Mouse (Mus musculus) kidney, postnatal 36 days (tissue): ENCODE measurements around the gene Fignl1.

ENCODE experiments used
- DNase-seq, 2 experiments: peaks; one replicate each; pipeline ENCODE4 v3.0.0; 2021 to 2022; ENCODE audit warnings: mixed read lengths in 2 of 2

The Fignl1 gene

DNA sequence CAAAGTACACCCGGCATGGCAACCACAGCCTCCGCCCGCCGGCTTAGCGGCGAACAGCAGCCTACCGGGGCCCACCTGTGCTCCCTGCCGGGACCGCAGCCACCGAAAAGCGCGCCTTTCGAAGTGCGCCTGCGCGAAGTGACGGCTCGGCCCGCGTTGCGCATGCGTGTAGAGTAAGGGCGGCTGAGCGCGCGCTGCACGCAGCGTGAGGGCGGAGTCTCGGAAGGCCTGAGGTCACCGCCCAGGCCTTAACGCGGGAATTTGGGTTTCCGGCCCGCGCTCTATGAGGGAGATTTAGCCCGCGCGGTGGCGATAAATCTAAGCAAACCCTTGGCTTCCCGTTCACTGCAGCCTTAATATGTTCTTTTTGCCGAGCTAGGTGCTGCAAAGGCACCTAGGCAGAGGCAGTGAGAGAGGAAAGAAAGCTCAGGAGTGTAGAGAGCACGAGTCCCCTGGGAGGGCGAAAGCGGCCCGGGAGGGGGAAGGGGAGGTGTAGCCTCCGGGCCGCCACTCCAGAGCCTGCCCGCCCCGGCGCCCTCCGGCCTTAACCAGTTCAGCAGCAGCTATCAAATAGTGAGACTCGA is at the start of gene Fignl1:
Gene Fignl1 (minus strand): TSS at position 143 of the 584 bp plus-strand sequence.
- DNase-seq, result peak; percentile 95 to 98

GRCm38 (mm10) chr11:11856959-11857358 is 48.2 kb upstream of the Fignl1 start:
- DNase-seq, result no peak

- no peak for DNase-seq
Observed at GRCm38 (mm10) chr11:11855685-11856131, 46.9 kb upstream of the Fignl1 start.

- DNase-seq, result no peak
Observed at GRCm38 (mm10) chr11:11855061-11855672, 46.4 kb upstream of the Fignl1 start.

- no peak for DNase-seq
Observed at GRCm38 (mm10) chr11:11853731-11854461, 45.1 kb upstream of the Fignl1 start.

- DNase-seq, result no peak
Observed at GRCm38 (mm10) chr11:11851957-11852505, 43.3 kb upstream of the Fignl1 start.

DNA sequence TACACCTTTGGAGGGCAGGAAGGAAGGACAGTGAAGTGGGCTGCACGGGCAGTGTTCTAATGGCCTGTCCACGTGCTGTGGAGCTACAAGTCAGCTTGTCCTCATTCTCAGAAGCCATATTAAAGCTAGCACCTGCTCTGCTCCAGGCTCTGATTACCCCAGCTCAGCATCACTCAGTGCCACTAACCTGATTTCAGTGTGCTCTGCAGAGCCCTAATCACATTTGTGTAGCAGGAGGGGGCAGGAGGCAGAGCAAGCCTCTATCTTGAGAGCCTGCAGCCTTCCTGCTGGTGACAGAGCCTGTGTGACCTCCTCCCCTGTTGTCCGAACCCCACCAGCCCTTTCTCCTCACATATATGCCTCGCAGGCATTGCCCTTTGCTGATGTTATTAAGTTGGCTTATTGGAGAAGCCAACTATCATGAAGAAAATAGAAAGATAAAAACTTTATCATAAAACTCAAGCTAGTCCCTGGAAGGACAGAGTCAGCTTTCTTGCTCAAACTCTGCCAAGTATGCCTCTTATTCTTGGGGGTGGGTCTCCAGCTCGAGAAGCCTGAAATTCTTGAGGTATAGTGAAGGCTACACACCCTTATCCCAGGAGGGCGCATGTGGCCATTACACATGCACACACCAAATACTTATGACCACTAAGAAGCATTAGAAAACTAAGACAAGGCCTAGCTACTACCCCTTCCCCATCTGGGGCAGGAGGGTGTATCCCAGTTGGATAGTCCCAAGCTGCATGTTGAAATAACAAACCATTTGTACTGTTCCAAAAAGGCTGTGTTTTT is 41.9 kb upstream of the Fignl1 start:
- DNase-seq, result no peak

GRCm38 (mm10) chr11:11849513-11850311 is 41.0 kb upstream of the Fignl1 start:
- DNase-seq, result no peak

DNA sequence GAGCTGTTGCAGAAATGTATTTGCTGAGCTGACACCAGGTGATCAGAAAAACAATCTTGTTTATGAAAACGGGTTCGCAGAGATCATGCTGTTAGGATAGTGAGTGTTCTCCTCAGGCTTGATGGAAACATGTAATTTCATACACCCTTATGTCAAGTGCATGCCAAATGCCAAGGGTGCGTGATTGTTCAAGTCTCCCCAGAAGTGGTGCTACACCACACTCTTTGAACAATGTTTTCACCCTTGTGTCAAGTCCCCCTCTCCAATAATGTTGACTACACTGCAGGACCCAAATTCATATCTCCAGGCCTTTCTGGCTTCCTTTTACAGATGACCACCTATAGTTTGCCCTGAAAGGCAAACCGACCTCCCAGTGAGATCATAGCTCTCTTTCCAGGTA is 39.7 kb upstream of the Fignl1 start:
- DNase-seq, result no peak

DNA sequence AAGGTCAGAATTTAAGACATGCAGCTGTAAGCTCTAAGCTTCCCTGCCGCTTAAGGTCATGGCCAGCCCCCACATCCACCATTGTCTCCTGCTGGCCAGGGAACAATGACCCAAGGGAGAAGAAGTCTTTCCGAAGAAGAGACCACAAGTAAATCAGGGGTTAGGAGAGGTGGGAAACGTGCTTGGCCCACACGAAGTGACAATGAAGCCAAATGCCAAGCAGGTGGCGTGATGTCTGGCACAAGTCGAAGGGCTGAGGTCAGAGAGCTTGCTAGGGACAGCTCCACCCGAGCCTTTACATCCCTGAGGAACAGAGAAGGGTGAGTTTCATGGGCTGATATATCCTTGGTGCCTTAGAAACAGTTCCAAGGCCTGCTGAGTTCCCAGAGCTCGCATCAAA is 36.3 kb upstream of the Fignl1 start:
- DNase-seq, result no peak

GRCm38 (mm10) chr11:11844367-11844971 is 35.7 kb upstream of the Fignl1 start:
- peak; percentile 68 to 69 for DNase-seq

DNA sequence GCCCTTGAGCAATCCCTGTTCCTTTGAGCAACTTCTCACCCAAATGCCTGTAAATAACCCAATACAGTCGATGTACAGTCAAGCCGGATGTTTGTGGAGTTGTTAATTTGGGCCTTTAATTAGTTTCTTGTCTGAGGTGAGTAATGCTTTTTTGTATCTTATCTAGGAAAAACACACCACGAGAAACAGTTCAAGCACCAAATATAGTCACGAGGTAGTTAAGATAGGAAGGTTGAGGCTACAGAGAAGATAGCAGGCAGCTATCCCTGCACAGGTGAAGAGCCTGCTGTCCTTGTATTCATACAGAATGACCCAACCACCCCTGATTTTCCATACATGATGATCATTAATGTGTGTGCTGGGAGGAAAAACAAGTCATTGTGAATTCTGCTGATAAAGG is 32.8 kb upstream of the Fignl1 start:
- DNase-seq, result no peak

- DNase-seq, result no peak
Observed at GRCm38 (mm10) chr11:11840746-11841145, 32.0 kb upstream of the Fignl1 start.

DNA sequence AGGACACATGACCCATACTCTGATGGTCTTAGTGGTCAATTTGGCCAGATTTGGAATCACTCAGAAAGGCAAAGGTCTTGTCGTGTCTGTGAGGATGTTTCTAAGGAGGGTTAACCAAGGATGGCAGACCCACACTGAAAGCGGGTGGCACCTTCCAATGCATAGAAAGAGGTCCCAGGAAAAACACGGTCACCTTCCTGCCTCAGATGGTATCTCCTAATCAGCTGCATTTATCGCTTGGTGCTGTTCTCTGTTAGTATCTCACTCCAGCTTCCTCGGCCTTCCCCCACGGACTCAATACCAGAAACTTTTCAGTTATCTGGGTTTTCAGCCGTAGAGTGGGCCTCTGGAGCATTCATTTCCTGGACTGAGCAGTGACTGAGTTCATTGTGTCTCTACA is 31.1 kb upstream of the Fignl1 start:
- DNase-seq, result no peak

DNA sequence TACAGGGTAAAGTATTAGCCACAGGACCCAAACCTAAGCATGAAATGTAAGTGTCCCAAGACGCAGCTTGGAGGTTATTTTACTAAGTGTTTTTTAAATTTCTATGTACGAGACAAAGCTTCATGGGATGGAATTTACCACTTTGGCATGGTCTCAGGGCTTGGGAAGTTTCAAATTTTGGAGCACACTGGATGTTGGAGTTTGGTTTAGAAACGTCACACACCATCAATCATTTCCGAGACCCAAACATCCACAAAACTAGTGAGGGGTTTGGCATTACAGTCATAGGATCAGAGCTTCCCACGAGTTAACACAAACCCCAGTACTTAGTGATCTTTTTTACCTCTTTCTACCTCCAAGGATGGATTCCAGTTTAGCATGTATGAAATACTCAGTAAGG is 28.6 kb upstream of the Fignl1 start:
- no peak for DNase-seq

- peak; percentile 32 to 45 for DNase-seq
Observed at GRCm38 (mm10) chr11:11836713-11837370, 28.1 kb upstream of the Fignl1 start.

GRCm38 (mm10) chr11:11836262-11836661 is 27.5 kb upstream of the Fignl1 start:
- DNase-seq, result no peak

DNA sequence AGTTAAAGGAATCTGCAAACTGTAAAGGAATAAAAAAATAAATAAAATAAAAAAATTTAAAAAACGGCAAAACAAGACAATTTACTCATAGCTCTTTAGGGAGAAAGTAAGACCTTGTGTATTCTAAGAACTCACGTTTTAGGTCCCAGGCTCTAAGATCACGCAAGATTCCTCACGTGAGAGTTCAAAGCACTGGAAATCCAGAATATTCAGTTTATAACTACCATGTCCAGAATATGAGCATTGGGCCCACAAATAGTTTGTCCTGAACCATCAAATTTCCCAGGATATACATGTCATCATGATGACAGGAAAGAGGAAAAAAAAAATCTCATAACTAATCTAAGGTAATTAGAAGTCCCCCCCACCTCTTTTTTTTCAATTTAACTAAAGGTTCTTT is 27.0 kb upstream of the Fignl1 start:
- no peak for DNase-seq

DNA sequence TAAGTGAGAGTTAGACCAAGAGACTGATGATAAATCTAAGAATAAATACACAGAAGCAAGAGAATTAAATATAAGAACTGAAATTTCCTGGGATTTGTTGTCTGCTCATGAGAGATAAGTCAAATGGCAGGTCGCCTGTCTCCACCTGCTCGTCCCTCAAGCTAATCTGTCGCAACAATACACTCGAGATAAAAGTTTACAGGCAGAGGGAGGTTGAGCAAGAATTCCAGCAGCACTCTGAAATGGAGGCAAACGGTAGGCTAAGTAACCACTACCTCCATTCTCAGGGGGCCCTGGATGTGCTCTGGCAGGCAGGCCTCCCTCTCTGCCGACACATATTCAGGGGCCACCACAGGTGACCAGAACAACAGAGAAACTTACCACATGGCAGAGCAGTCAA is 26.6 kb upstream of the Fignl1 start:
- no peak for DNase-seq

- DNase-seq, result peak in 1 of 2 experiments; percentile 25
Observed at GRCm38 (mm10) chr11:11833100-11833499, 24.3 kb upstream of the Fignl1 start.

GRCm38 (mm10) chr11:11832755-11833084 is 24.0 kb upstream of the Fignl1 start:
- DNase-seq, result no peak
